Mouse (Mus musculus) induced T-regulatory cell, adult 2 months (primary cell): Measurements from ENCODE around the gene Armc10.
A peak's percentile ranks its signal among the peaks of the same experiment; 100 is the strongest.
"Not testable (repeated sequence)": the region's sequence is repeated elsewhere in the genome, so short reads cannot be mapped to it uniquely, and the experiment has no call there.

Experiments used
- DNase-seq: peaks from one replicate; pipeline ENCODE4 v3.0.0-alpha.2; 2012; ENCODE audit warnings: low read depth

Armc10 gene

DNA sequence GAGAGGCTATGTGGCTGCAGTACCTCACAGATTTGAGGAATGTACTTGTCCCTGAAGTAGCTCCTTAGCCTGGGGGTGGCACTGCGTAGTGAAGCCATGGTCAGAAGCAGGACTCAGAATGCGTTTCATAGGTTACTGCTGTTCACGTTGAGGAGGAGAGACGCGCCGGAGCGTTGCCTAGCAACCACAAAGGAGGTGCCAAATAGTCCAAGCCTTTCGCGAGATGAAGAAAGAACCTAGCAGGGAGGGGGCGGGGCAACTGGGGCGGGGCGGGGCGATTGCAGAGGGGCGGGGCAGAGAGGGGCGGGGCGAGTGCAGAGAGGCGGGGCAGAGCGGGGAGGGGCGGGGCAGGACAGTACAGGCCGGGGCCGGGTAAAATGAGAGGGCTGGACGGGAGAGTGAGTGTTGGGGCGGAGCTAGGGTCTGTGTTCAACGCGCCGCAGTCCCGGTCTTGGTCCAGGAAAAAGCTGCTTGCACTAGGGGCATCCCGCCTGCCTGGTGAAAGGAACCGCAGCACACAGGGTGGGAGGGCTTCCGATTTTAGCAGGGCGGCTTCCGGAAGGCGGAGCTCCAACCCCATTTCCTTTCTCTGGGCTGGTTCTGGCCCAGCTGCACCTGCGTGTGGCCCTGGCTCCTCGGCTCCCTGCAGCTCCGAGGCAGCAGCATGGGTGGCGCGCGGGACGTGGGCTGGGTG lies at the start of gene Armc10, which contains the start of gene Fbxl13:
Armc10 (plus strand) TSS at position 375 of the 694 bp plus-strand sequence.
Fbxl13 (minus strand) TSS at position 196 of the 694 bp plus-strand sequence.
- peak; percentile 95 for DNase-seq

GRCm38 (mm10) chr5:21599536-21599935 lies 46.1 kb upstream of the Armc10 start:
- not testable (repeated sequence) for DNase-seq

- DNase-seq, result no peak
Measured at GRCm38 (mm10) chr5:21599961-21600360, 45.7 kb upstream of the Armc10 start.

DNA sequence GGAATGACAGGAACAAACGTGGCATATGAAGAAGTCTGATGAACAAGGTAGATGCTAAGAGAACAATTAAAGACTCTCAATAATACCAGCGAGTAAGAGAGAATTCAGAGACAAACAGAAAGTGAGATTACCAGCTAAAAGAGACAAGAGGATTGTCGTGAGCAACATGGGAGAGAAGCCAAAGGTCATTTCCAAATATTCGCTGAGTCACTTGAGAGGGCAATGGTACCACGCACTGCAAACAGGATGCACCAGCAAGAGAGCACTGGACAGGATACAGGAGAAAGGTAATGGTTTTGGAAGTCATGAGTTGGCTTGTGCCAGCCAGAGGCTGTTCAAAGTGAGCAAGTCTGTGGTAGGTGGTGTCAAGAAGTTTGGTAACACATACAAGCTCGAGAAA lies 39.7 kb upstream of the Armc10 start:
- DNase-seq, result no peak

GRCm38 (mm10) chr5:21608311-21609304 lies 37.0 kb upstream of the Armc10 start:
- no peak for DNase-seq

DNA sequence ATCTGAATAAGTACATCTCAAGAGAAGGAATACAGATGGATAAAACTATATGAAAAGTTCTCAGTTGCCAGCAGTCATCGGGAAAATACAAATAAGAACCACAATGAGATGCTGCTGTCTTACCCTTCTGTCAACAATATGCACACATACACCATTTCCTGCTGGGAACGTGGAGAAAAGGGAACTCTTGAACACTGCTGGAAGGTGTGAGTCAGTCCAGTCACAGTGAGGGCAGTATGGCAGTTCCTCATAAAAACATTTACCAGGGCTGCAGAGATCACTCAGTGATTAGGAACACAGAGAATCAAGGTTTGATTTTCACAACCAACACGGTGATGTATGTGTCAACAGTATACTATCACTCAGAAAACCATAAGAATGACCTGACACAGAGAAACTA lies 34.6 kb upstream of the Armc10 start:
- DNase-seq, result no peak

- DNase-seq, result not testable (repeated sequence)
Measured at GRCm38 (mm10) chr5:21614299-21614698, 31.3 kb upstream of the Armc10 start.

GRCm38 (mm10) chr5:21616450-21617009 lies 29.1 kb upstream of the Armc10 start:
- no peak for DNase-seq

- DNase-seq, result no peak
Measured at GRCm38 (mm10) chr5:21625916-21626315, 19.7 kb upstream of the Armc10 start.

- DNase-seq, result peak; percentile 76
Measured at GRCm38 (mm10) chr5:21640961-21641360, 4.7 kb upstream of the Armc10 start.

- DNase-seq, result peak; percentile 18
Measured at GRCm38 (mm10) chr5:21643606-21644005, 2.0 kb upstream of the Armc10 start.

GRCm38 (mm10) chr5:21644891-21645438 lies 648 bp upstream of the Armc10 start:
- no peak for DNase-seq

DNA sequence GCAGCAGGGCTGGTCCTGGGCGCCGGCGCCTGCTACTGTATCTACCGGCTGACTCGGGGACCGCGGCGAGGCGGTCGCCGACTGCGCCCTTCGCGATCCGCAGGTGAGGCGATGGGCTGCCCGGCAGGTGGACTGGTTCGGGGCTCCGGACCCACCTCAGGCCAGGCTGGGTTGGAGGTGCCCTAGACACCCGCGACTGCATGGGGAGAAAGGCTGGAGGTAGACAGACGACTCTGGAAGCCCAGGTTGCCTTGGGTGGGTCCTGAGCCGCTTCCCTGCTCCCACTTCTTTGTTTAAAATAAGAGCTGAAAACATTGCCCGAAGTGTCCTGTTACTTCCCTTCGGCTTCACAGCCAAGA lies 499 bp downstream of the Armc10 start:
- no peak for DNase-seq

DNA sequence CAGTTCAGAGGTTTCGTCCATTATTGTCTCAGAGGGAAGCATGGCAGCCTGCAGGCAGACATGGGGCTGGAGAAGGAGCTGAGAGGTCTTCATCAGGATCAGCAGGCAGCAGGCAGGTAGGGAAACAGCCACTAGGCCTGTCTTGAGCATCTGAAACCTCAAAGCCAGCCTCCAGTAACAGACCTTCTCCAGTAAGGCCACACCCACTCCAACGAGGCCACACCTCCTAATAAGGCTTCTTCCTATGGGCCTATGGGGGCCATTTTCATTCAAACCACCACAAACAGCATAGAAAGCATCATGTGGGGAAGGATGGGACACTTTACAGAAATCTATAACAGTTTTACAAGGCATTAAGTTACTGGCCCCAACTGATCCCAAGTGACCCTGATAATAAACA lies 5.1 kb downstream of the Armc10 start:
- no peak for DNase-seq

GRCm38 (mm10) chr5:21651885-21652612 lies 6.4 kb downstream of the Armc10 start:
- no peak for DNase-seq

GRCm38 (mm10) chr5:21656912-21657311 lies 11.3 kb downstream of the Armc10 start:
- DNase-seq, result no peak

DNA sequence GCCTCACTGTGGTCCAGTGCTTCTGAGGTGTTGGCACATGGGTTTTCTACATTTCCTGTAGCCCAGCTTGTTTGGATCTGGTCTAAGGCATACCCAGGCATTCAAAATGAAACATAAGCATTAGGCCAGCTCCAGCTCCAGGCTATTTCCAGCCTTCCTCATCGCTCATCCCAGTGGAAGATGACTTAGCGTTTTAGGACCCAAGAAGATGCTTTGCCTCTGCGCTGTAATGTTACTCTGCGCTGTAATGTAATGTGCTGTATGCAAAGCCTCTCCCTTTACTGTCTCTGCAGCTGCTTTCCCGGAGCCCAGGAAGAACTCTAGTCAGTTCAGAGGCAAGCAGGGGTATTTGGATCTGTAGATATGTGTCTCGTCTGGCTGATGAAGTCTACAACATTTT lies 12.4 kb downstream of the Armc10 start:
- no peak for DNase-seq

- DNase-seq, result peak; percentile 77
Measured at GRCm38 (mm10) chr5:21658623-21659395, 13.2 kb downstream of the Armc10 start.

GRCm38 (mm10) chr5:21660850-21661249 lies 15.2 kb downstream of the Armc10 start:
- DNase-seq, result no peak

GRCm38 (mm10) chr5:21663081-21663480 lies 17.5 kb downstream of the Armc10 start:
- DNase-seq, result no peak
